Mouse (Mus musculus) lung, embryonic 14.5 days (tissue): ENCODE data around the gene Galp. TPM values are rescaled to one million over a fixed set of nuclear protein-coding genes. Genes with fewer than 3 reads are reported as not detected.
"Not testable (repeated sequence)": the region's sequence is repeated elsewhere in the genome, so short reads cannot be mapped to it uniquely, and the experiment has no call there.

ENCODE experiments used
- ATAC-seq: fragments of 200-750 bp; cut with Nextera tagmentation; 2 replicates; pipeline ENCODE4 v1.8.0; 2017; ENCODE audit warnings: mild to moderate bottlenecking, moderate TSS enrichment, moderate library complexity; ENCODE audit not compliant: insufficient read depth
- DNase-seq: peaks from one replicate; pipeline ENCODE4 v3.0.0-alpha.2; 2015
- H3K27ac ChIP-seq: fragments of 300-500 bp; sonication (generic); 2 replicates; pipeline ENCODE4 v1.5.1; 2014; ENCODE audit warnings: low read depth, mild to moderate bottlenecking, moderate library complexity
- H3K27me3 ChIP-seq: fragments of 300-500 bp; sonication (generic); 2 replicates; pipeline ENCODE4 v1.6.1; 2014; ENCODE audit warnings: low read length, control low read depth; ENCODE audit not compliant: insufficient read depth
- H3K36me3 ChIP-seq: fragments of 300-500 bp; sonication (generic); 2 replicates; pipeline ENCODE4 v1.6.1; 2014; ENCODE audit warnings: control low read depth; ENCODE audit not compliant: insufficient read depth
- H3K4me1 ChIP-seq: fragments of 300-500 bp; sonication (generic); 2 replicates; pipeline ENCODE4 v1.6.1; 2014; ENCODE audit warnings: antibody characterized with exemption, control low read depth; ENCODE audit not compliant: insufficient read depth
- H3K4me2 ChIP-seq: fragments of 300-500 bp; sonication (generic); 2 replicates; pipeline ENCODE4 v1.6.1; 2014; ENCODE audit warnings: mild to moderate bottlenecking
- H3K4me3 ChIP-seq: fragments of 300-500 bp; sonication (generic); 2 replicates; pipeline ENCODE4 v1.5.1; 2014; ENCODE audit warnings: low read depth, low read length
- H3K9ac ChIP-seq: fragments of 300-500 bp; sonication (generic); 2 replicates; pipeline ENCODE4 v1.6.1; 2014
- H3K9me3 ChIP-seq: fragments of 300-500 bp; sonication (generic); 2 replicates; pipeline ENCODE4 v1.6.1; 2016; ENCODE audit warnings: low read depth, low read length, control low read depth
- CTCF ChIP-seq: IDR thresholded peaks from 2 replicates; pipeline ENCODE4 v1.5.1; 2016; ENCODE audit warnings: antibody characterized with exemption, low read depth
- WGBS: fragments of 180-500 bp; shearing (Covaris S2); extraction: QIAGEN DNeasy Blood & Tissue Kit; methylation state at CpG from one replicate; pipeline ENCODE4 v1.1.7; 2014; 5-methylcytosine and 5-hydroxymethylcytosine counted together
- polyA plus RNA-seq: library from polyadenylated mRNA; unstranded; fragments of >200 nt; fragmentation: Nextera tagmentation; extraction: Ambion mirVana; gene quantifications from 2 replicates; pipeline ENCODE4 v1.2.1, GENCODE M21; 2014

Galp gene
- polyA plus RNA-seq, 1 experiment from 2014 or later, result not detected

DNA sequence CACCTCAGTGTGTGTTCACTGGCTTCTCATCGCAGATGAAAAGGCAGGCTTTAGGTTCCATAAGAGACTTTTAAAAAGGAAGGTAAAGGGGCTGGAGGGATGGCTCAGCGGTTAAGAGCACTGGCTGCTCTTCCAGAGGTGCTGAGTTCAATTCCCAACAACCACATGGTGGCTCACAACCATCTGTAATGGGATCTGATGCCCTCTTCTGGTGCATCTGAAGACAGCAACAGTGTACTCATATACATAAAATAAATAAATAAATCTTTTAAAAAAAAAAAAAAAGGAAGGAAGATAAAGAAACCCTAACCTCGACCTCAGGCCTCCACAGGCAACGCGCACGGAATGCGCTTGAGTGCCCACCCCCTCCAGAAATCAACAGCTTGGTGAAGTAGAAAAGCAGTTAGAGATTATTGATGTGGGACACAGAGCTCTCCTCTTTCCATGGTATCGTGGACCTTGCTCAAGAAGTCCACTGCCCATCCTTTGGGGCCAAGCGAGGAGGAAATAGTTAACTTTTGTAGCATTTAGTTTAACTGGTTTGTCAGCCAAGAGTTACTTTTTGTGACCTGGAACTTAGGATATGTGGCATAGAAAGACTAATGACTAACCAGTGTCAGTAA is 22.4 kb upstream of the Galp start:
- not testable (repeated sequence) for H3K4me2 ChIP-seq, DNase-seq
- WGBS, result 74% methylated on average over 9 of the region's 9 CpGs

GRCm38 (mm10) chr7:6179013-6179412 is 17.9 kb upstream of the Galp start:
- ATAC-seq, result no peak
- H3K4me3 ChIP-seq, result no peak overlapping the region
- peaks cover 46% of the 10 kb centered on the region for H3K36me3 ChIP-seq
- H3K27ac ChIP-seq, result no peak overlapping the region
- no peak for DNase-seq
- no peak overlapping the region for H3K9ac ChIP-seq
- H3K4me2 ChIP-seq, result no peak overlapping the region
- TF ChIP-seq CTCF, result no peak
- no peaks in the 10 kb centered on the region for H3K27me3 ChIP-seq
- no peaks in the 10 kb centered on the region for H3K4me1 ChIP-seq
- H3K9me3 ChIP-seq, result no peaks in the 10 kb centered on the region

More for the DNA sequence above, 22.4 kb upstream of the Galp start:
- 0 out of 2 replicates have a peak, but pooled peaks cover 22% of the 10 kb centered on the region for H3K36me3 ChIP-seq
- H3K9ac ChIP-seq, H3K27me3 ChIP-seq, H3K4me3 ChIP-seq, H3K27ac ChIP-seq, H3K9me3 ChIP-seq, H3K4me1 ChIP-seq, ATAC-seq: not testable (repeated sequence)
- TF ChIP-seq CTCF, result peak; percentile 19; the same call in 1 of the 2 replicates

- Histone ChIP-seq H3K9ac (no peak overlapping the region), H3K4me2 (no peak overlapping the region), H3K4me1 (no peaks in the 10 kb centered on the region), H3K27ac (no peak overlapping the region), H3K36me3 (peaks cover 64% of the 10 kb centered on the region), H3K4me3 (no peak overlapping the region), H3K9me3 (no peaks in the 10 kb centered on the region), H3K27me3 (no peaks in the 10 kb centered on the region)
- no peak for ATAC-seq
- DNase-seq, result no peak
- TF ChIP-seq CTCF, result no peak
Observed at GRCm38 (mm10) chr7:6182882-6183281, 14.0 kb upstream of the Galp start.

- no peak for ATAC-seq
- H3K4me2 ChIP-seq, result no peak overlapping the region
Observed at GRCm38 (mm10) chr7:6183802-6184201, 13.1 kb upstream of the Galp start.

GRCm38 (mm10) chr7:6184521-6184920 is 12.4 kb upstream of the Galp start:
- peaks cover 76% of the 10 kb centered on the region for H3K36me3 ChIP-seq
- H3K4me2 ChIP-seq, result no peak overlapping the region

More at GRCm38 (mm10) chr7:6183802-6184201, 13.1 kb upstream of the Galp start:
- Histone ChIP-seq H3K27me3 (no peaks in the 10 kb centered on the region), H3K4me1 (no peaks in the 10 kb centered on the region), H3K36me3 (peaks cover 72% of the 10 kb centered on the region), H3K9me3 (no peaks in the 10 kb centered on the region), H3K4me3 (no peak overlapping the region), H3K9ac (no peak overlapping the region), H3K27ac (no peak overlapping the region)
- no peak for DNase-seq
- TF ChIP-seq CTCF, result no peak
- 88% methylated on average over 19 of the region's 19 CpGs for WGBS

DNA sequence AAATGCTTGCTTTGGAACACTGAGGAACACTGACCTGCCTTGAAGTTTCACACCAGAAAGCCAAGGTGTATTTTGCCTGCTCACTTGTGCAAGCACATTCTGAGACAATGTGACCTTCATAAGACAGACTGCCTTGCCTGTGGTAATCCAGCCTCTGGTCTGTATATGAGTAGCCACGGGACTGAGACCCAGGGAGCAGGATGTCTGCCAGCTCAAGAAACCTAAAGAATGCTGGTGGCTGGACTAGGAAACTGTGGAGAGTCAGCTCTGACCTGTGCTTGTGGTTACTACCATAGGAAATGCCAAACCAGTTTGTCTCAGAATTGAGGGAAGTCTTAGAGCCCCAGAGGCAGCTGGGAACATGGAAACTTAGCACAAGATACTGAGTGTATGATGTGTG is 11.5 kb upstream of the Galp start:
- H3K36me3 ChIP-seq, result peaks cover 72% of the 10 kb centered on the region
- H3K27ac ChIP-seq, result no peak overlapping the region
- no peak for TF ChIP-seq CTCF
- H3K4me3 ChIP-seq, result no peak overlapping the region
- ATAC-seq (no peak), DNase-seq (no peak)
- H3K27me3 ChIP-seq, result no peaks in the 10 kb centered on the region
- WGBS, result 85% methylated on average over 1 of the region's 1 CpGs
- no peak overlapping the region for H3K9ac ChIP-seq
- no peak overlapping the region for H3K4me2 ChIP-seq
- H3K4me1 ChIP-seq, result no peaks in the 10 kb centered on the region
- H3K9me3 ChIP-seq, result no peaks in the 10 kb centered on the region

More at GRCm38 (mm10) chr7:6184521-6184920, 12.4 kb upstream of the Galp start:
- Histone ChIP-seq H3K9me3 (no peaks in the 10 kb centered on the region), H3K9ac (no peak overlapping the region), H3K4me1 (no peaks in the 10 kb centered on the region), H3K27ac (no peak overlapping the region), H3K4me3 (no peak overlapping the region), H3K27me3 (no peaks in the 10 kb centered on the region)
- ATAC-seq, result no peak
- no peak for TF ChIP-seq CTCF
- 84% methylated on average over 8 of the region's 8 CpGs for WGBS
- DNase-seq, result no peak

- H3K36me3 ChIP-seq, result peaks cover 68% of the 10 kb centered on the region
- H3K9me3 ChIP-seq, result no peaks in the 10 kb centered on the region
- no peaks in the 10 kb centered on the region for H3K4me1 ChIP-seq
- WGBS, result 90% methylated on average over 2 of the region's 2 CpGs
- H3K9ac ChIP-seq, result no peak overlapping the region
- H3K27ac ChIP-seq, result no peak overlapping the region
- DNase-seq (no peak), ATAC-seq (no peak)
- no peak for TF ChIP-seq CTCF
- no peak overlapping the region for H3K4me2 ChIP-seq
- no peak overlapping the region for H3K4me3 ChIP-seq
- H3K27me3 ChIP-seq, result no peaks in the 10 kb centered on the region
Observed at GRCm38 (mm10) chr7:6186176-6186575, 10.7 kb upstream of the Galp start.
